Mouse (Mus musculus): ENCODE data around the gene Ttc32.

DNA sequence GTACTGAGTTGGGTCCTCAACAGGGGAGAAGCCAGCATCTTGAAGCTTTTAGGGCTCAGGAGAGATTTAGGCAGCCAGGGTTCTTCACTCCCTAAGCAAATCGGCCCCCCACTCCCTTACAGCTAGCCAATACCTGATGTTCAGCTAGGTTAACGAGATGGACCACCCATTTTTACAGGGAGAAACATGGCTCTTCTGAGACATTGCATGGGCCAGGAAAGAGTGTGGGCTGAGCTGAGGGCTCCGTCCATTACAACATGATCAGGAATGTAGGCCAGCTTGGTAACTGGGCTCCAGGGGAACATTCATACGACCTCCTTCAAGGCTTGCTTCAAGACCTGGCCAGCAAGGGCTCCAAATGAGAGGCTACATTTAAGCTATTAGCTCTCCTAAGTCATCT lies 16.9 kb downstream of the Ttc32 start:
- TF ChIP-seq GATA1 (IDR thresholded peaks at IDR 0.05; ENCODE audit: borderline replicate concordance, low read length) (no peak), FLI1 (IDR thresholded peaks at IDR 0.05; ENCODE audit: low read length) (no peak)
